In the genomic region with DNA sequence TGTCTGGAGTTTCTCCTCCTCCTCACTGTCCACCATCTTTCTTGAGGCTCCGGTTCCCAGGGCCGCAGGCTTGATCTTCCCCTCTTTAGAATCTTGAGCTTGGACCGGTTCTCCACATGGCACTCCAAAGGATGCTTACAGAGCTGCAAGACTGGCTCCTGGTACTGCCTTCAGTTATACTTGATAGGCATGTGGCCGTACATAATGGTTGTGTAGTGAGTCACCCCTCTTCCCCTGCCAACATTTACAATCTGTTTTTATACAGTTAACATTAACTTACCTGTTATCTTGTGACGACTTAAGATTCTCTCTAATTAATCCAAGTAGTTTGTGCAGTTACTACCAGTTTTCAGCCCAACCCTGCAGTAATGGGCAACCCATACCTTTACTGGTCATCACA, we compare ENCODE assay signal across 26 mouse cellular contexts.
"Had no signal": no experiment of that assay in that cellular context is flagged by ENCODE, and none has a peak within 500 bp of the region (broad histone marks: within the 10 kb centered on the region; RNA-seq: fewer than 3 reads in every experiment).

No protein-coding gene starts in this region.

- H3K9ac ChIP-seq: embryonic facial prominence, embryonic 12.5 days; embryonic facial prominence, embryonic 13.5 days; embryonic facial prominence, embryonic 15.5 days; forebrain, embryonic 12.5 days; forebrain, postnatal 0 days had no signal

- DNase-seq: cerebellum, adult 9-10 months; cerebellum, adult 9-11 months; cerebellum, postnatal 10 days; cerebellum, postnatal 14 days; cerebellum, postnatal 25 days; cerebellum, postnatal 36 days; embryo, embryonic 11 days; forebrain, postnatal 0 days; gastrocnemius, adult 2 months; gastrocnemius, postnatal 10 days; gastrocnemius, postnatal 14 days; gastrocnemius, postnatal 25 days; gastrocnemius, postnatal 36 days; heart, adult 11 months; heart, adult 18-20 months; heart, adult 2 months had no signal

- H3K27me3 ChIP-seq: embryonic facial prominence, embryonic 12.5 days; embryonic facial prominence, embryonic 13.5 days; embryonic facial prominence, embryonic 15.5 days; forebrain, embryonic 12.5 days had no signal

- H3K4me1 ChIP-seq: embryonic facial prominence, embryonic 10.5 days; embryonic facial prominence, embryonic 12.5 days; embryonic facial prominence, embryonic 13.5 days; embryonic facial prominence, embryonic 15.5 days; forebrain, embryonic 10.5 days; forebrain, embryonic 12.5 days had no signal

- H3K36me3 ChIP-seq: embryonic facial prominence, embryonic 10.5 days; embryonic facial prominence, embryonic 12.5 days; embryonic facial prominence, embryonic 13.5 days; embryonic facial prominence, embryonic 15.5 days; forebrain, embryonic 10.5 days; forebrain, embryonic 12.5 days; heart, embryonic 10.5 days had no signal

- ATAC-seq: forebrain, embryonic 14.5 days; forebrain, embryonic 16.5 days; forebrain, postnatal 0 days had no signal

- H3K4me3 ChIP-seq: embryonic facial prominence, embryonic 10.5 days; embryonic facial prominence, embryonic 12.5 days; embryonic facial prominence, embryonic 13.5 days; embryonic facial prominence, embryonic 15.5 days; erythroblast, embryonic 14.5 days; forebrain, embryonic 10.5 days; forebrain, embryonic 12.5 days; gastrocnemius, adult 2 months; heart, adult 2 months; heart, embryonic 10.5 days had no signal

- H3K9me3 ChIP-seq: embryonic facial prominence, embryonic 10.5 days; embryonic facial prominence, embryonic 12.5 days; embryonic facial prominence, embryonic 13.5 days; embryonic facial prominence, embryonic 15.5 days; forebrain, embryonic 10.5 days; forebrain, embryonic 12.5 days; heart, embryonic 10.5 days had no signal

- H3K4me2 ChIP-seq: embryonic facial prominence, embryonic 12.5 days; embryonic facial prominence, embryonic 13.5 days; embryonic facial prominence, embryonic 15.5 days; forebrain, embryonic 12.5 days had no signal

- H3K27ac ChIP-seq: embryonic facial prominence, embryonic 10.5 days; embryonic facial prominence, embryonic 12.5 days; embryonic facial prominence, embryonic 13.5 days; embryonic facial prominence, embryonic 15.5 days; forebrain, embryonic 10.5 days; forebrain, embryonic 12.5 days; gastrocnemius, adult 2 months; heart, adult 2 months; heart, embryonic 10.5 days had no signal
